Mouse (Mus musculus) T-helper 2 cell (primary cell): ENCODE measurements around the gene Serpinh1.
"Not testable (repeated sequence)": the region's sequence is repeated elsewhere in the genome, so short reads cannot be mapped to it uniquely, and the experiment has no call there.

ENCODE experiments used
- in situ Hi-C: fragments of 300-600 bp; cut with MboI, MseI; formaldehyde crosslinking; loops from one replicate; pipeline ENCODE4 v1.15.1; 2025; ENCODE audit warnings: high pct_unique_total_duplicates

The Serpinh1 gene

GRCm38 (mm10) chr7:99378870-99379269 lies 25.8 kb upstream of the Serpinh1 start:
- in situ Hi-C loops = no loop called here

GRCm38 (mm10) chr7:99375455-99375854 lies 22.4 kb upstream of the Serpinh1 start:
- in situ Hi-C loops = no loop called here

GRCm38 (mm10) chr7:99374325-99374724 lies 21.3 kb upstream of the Serpinh1 start:
- in situ Hi-C loops = not testable (repeated sequence)

- in situ Hi-C loops = no loop called here
Measured at GRCm38 (mm10) chr7:99366716-99367115, 13.7 kb upstream of the Serpinh1 start.

GRCm38 (mm10) chr7:99365069-99365468 lies 12.0 kb upstream of the Serpinh1 start:
- in situ Hi-C loops = no loop called here

- in situ Hi-C loops = loop anchor here (5.0 kb wide), 1 partner anchor 90 kb away; no protein-coding TSS in a partner anchor
Measured at GRCm38 (mm10) chr7:99362137-99362536, 9.1 kb upstream of the Serpinh1 start.

GRCm38 (mm10) chr7:99360803-99361414 lies 7.9 kb upstream of the Serpinh1 start:
- in situ Hi-C loops = loop anchor here (5.0 kb wide), 1 partner anchor 91 kb away; no protein-coding TSS in a partner anchor

GRCm38 (mm10) chr7:99360021-99360802 lies 7.2 kb upstream of the Serpinh1 start:
- in situ Hi-C loops = loop anchor here (5.0 kb wide), 1 partner anchor 92 kb away; no protein-coding TSS in a partner anchor

GRCm38 (mm10) chr7:99358371-99358770 lies 5.3 kb upstream of the Serpinh1 start:
- in situ Hi-C loops = loop anchor here (10.0 kb wide), 1 partner anchor 1834 kb away; no protein-coding TSS in a partner anchor

GRCm38 (mm10) chr7:99357201-99357600 lies 4.2 kb upstream of the Serpinh1 start:
- in situ Hi-C loops = loop anchor here (10.0 kb wide), 1 partner anchor 1832 kb away; no protein-coding TSS in a partner anchor

GRCm38 (mm10) chr7:99356244-99356930 lies 3.3 kb upstream of the Serpinh1 start:
- in situ Hi-C loops = loop anchor here (10.0 kb wide), 1 partner anchor 1832 kb away; no protein-coding TSS in a partner anchor

- in situ Hi-C loops = loop anchor here (10.0 kb wide), 1 partner anchor 1831 kb away; no protein-coding TSS in a partner anchor
Measured at GRCm38 (mm10) chr7:99355731-99356131, 2.7 kb upstream of the Serpinh1 start.

- in situ Hi-C loops = loop anchor here (10.0 kb wide), 1 partner anchor 1827 kb away; no protein-coding TSS in a partner anchor
Measured at GRCm38 (mm10) chr7:99351802-99352517, 1.1 kb downstream of the Serpinh1 start.

GRCm38 (mm10) chr7:99351104-99351801 lies 1.8 kb downstream of the Serpinh1 start:
- in situ Hi-C loops = loop anchor here (10.0 kb wide), 1 partner anchor 1826 kb away; no protein-coding TSS in a partner anchor

GRCm38 (mm10) chr7:99349782-99350720 lies 3.0 kb downstream of the Serpinh1 start:
- in situ Hi-C loops = loop anchor here (10.0 kb wide), 1 partner anchor 1825 kb away; no protein-coding TSS in a partner anchor

GRCm38 (mm10) chr7:99348883-99349282 lies 4.2 kb downstream of the Serpinh1 start:
- in situ Hi-C loops = no loop called here

GRCm38 (mm10) chr7:99347268-99347667 lies 5.8 kb downstream of the Serpinh1 start:
- in situ Hi-C loops = no loop called here

- in situ Hi-C loops = no loop called here
Measured at GRCm38 (mm10) chr7:99343577-99343976, 9.5 kb downstream of the Serpinh1 start.

- in situ Hi-C loops = no loop called here
Measured at GRCm38 (mm10) chr7:99340736-99341135, 12.3 kb downstream of the Serpinh1 start.
